Mouse (Mus musculus) B cell, adult 62 days (primary cell): ENCODE results near the gene Tmem107. TPM values are rescaled to one million over a fixed set of nuclear protein-coding genes. Genes with fewer than 3 reads are reported as not detected.

Experiments
- total RNA-seq: library from RNA; stranded (reverse); gene quantifications from 4 replicates; pipeline ENCODE4 v1.2.4, GENCODE M21; 2023

Gene Tmem107
- total RNA-seq: 1.2 to 6.0 TPM (median 4.0 TPM) in 4 replicates

GRCm38 (mm10) chr11:69070590-69071222 lies at the start of gene Tmem107:
TSS of gene Tmem107 (plus strand) at chr11:69070806.

DNA sequence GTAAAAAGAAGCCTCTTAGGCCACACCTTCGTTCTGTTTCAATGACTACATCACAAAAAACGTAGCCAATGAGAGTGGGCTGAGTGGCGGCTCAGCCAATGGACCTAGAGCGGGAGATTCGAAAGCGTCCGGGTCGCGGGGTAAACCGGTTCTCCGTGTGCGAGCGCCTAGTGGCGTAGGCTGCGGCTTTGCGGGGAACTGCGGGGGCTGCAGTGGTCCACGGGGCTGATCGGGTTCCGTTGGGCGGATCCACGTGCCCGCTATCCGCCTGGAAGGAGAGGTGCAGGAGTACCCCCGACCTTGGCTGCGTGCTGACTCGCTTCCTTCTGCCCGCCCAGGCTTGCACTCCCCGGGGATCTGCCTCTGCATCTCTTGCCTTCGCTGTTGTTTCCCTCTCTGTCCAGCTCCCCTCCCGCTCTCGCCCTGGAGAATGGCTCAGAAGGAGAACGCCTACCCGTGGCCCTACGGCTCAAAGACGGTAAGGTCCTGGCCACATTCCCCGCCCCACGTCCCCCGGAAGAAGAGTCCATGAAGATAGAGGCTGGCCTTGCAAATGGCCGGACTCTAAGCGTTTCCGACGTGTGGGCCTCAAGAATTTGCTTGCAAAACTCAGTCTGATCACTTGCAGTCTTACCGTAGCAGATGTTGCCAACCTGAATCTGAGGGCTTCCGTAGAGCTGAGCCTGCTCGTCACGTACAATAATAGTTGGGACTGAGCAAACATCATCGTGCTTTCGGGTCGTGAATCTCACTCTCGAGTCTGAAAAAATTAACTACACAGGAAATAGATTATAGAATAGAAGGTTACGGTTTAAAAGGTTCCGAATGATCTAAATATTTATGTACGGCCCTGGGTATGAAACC lies 24.8 kb upstream of the Tmem107 start, which contains the start of gene Aurkb:
TSS of gene Aurkb (plus strand) at position 117 of the 864 bp plus-strand sequence.

DNA sequence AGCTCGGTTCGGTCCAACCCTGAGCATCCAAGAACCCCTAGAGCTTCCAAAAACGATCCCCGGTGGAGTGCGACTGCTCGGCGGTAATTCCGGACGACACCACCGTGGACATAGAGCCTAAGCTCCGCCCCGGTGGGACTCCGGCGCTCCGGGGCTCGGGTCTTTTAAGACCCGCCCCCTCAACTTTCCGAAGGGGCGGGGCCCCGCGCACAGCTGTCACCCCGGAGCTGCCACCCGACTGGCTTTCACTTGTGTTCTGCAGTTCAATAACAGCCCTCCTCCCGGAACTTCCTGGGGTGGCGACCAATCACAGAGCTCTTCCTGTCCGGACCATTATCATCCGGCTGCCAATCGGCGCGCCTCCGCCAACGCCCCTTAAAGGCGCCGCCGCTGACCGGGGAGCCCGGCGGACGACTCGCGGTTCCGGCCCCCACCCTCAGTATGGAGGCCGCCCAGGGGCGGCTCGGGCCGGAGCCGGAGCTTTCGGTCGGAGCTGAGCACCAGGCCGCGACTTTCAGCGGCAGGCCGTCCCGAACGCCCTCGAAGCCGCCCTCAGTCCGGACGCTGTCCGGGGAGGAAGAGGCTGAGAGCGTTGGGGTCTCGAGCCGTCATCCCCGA lies 11.1 kb upstream of the Tmem107 start, which contains the start of gene Borcs6:
TSS of gene Borcs6 (plus strand) at position 361 of the 618 bp plus-strand sequence.

DNA sequence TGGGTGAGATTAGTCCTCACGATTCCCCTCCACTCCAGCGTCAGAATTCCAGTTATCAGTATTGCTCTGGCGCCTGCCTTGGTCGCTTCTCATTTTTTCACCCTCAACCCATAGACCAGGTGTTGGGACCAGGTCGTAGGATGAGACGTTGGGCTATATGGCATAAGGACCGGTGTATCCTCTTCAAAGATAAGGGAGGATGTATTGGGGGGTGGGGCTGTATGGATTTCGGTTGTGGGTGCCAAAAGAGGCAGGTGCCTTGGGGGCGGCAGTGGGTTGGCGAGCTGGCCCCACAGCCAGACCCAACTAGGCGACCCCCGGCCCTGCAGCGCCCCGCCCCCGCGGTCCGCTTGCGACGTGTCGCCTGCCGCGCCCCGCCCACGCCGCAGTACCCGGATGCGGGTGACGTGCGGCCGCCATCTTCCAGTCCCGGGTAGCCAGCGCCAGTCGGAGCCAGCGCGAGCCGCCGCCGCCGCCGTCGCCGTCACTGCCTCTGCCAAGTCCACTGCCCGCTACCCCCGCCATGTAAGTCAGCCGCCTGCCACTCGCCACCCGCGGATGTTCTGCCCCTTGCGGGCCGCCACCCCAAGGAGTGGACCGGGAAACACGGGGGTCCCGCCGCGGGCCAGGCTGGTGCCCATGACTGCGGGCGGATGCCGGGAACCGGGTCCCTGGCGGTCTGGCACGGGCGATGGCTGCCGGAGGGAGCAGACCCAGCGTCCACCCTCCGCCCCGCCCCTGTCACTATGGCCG lies 17.7 kb downstream of the Tmem107 start, which contains the start of gene Vamp2:
TSS of gene Vamp2 (plus strand) at position 388 of the 753 bp plus-strand sequence.

DNA sequence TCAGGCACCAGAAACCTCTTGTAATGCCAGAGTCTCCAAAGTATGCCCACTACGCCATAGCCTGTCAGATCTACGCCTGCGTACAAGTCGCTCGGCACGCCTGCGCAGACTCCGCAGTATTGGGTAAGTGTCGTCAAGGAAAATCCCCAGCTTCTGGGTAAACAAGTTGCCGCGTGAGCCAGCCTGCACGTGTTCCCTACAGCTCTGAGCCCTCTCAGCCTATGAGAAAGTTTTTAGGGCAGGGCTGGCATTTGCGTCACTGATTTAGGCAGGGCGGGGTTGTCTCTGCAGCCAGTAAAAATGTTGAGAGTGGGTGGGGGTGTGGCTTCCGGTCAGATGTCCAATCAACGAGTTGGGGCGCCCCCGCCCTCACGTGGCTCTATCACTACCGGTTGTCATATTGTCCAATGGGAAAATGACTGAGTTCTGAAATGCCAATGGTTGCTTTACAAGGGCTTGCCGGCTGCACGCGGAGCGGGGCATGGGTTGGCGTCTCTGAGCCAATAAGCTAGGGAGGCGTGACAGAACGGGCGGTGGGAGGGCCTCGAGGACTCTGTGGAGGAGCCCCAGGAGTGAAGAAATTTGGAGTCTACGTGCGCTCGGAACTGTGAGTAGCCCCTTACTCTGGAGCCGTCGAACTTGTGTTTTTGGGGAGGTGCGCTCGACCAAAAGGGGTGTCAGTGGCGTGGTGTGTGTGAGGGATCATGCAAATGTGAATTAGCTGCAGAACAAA lies 24.3 kb downstream of the Tmem107 start, which contains the start of gene Per1:
TSS of gene Per1 (plus strand) at position 521 of the 733 bp plus-strand sequence.

DNA sequence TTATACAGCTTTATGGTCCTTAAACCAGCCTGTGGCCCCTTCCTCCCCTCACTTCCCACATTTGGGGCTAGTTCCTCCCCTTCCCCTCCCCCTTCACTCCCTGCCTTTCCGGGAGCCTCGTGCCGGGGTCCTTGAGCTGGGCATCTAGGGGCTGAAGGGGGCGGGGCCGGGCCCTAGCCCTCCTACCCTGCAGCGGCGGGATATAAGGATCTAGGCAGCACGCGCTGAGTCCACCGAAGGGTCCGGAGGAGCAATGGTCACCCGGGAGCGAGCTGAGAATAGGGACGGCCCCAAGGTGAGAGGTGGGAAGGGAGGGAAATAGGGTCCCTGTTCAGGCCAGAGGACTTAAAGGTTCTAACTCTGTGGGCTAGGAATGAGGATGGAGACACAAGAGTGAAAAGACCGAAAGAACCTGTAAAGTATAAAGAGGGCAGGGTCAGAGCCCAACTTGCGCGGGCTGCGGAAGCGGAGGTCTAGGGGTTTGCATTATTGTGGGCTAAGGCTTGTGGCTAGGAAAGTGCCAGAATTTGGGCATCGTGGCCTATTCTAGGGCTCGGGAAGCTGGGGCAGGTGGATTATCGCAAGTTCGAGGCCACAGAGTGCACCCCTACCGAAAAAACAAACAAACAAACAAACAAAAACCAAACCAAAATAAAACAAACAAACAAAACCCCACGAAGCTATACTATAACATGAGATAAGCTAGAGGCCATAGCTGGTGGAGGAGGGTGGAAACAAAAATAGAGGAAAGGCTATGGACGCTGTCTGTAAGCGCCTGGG lies 49.8 kb downstream of the Tmem107 start, which contains the start of gene Hes7:
TSS of gene Hes7 (plus strand) at position 184 of the 780 bp plus-strand sequence.

GRCm38 (mm10) chr11:69122336-69122951 lies 51.8 kb downstream of the Tmem107 start, which contains the start of gene 9130213A22Rik:
TSS of gene 9130213A22Rik (minus strand) at chr11:69122589.

Other genes with a start within 250 kb of the Tmem107 start
- 70.9 to 74.4 TPM (median 72.4 TPM) in 4 replicates for gene Ndel1, start 198.9 kb upstream of the Tmem107 start, total RNA-seq
- gene Rnf222, start 182.3 kb upstream of the Tmem107 start, total RNA-seq: not detected in 4 replicates
- gene Rpl26, start 169.2 kb upstream of the Tmem107 start, total RNA-seq: 2,247 to 2,456 TPM (median 2,364 TPM) in 4 replicates
- not detected in 4 replicates for gene Odf4, start 143.7 kb upstream of the Tmem107 start, total RNA-seq
- not detected in 4 replicates for gene Arhgef15, start 113.3 kb upstream of the Tmem107 start, total RNA-seq
- 2.0 to 2.9 TPM (median 2.5 TPM) in 4 replicates for gene Slc25a35, start 102.7 kb upstream of the Tmem107 start, total RNA-seq
- 5.4 to 8.6 TPM (median 6.4 TPM) in 4 replicates for gene Rangrf, start 95.6 kb upstream of the Tmem107 start, total RNA-seq
- gene Pfas, start 62.3 kb upstream of the Tmem107 start, total RNA-seq: 25.7 to 31.7 TPM (median 28.4 TPM) in 4 replicates
- 26.3 to 45.3 TPM (median 38.3 TPM) in 4 replicates for gene Ctc1, start 54.9 kb upstream of the Tmem107 start, total RNA-seq
- 5.3 to 6.2 TPM (median 5.8 TPM) in 4 replicates for gene Aurkb, start 25.2 kb upstream of the Tmem107 start, total RNA-seq
- 18.1 to 20.5 TPM (median 19.0 TPM) in 4 replicates for gene Borcs6, start 11.1 kb upstream of the Tmem107 start, total RNA-seq
- 445 to 472 TPM (median 459 TPM) in 4 replicates for gene Vamp2, start 17.7 kb downstream of the Tmem107 start, total RNA-seq
- gene Per1, start 24.4 kb downstream of the Tmem107 start, total RNA-seq: 846 to 879 TPM (median 871 TPM) in 4 replicates
- 0.42 TPM in 1 of 4 replicates, not detected in the others for gene Hes7, start 49.6 kb downstream of the Tmem107 start, total RNA-seq
- not detected in 4 replicates for gene 9130213A22Rik, start 51.8 kb downstream of the Tmem107 start, total RNA-seq
- 1.5 to 3.1 TPM (median 2.2 TPM) in 4 replicates for gene Aloxe3, start 55.1 kb downstream of the Tmem107 start, total RNA-seq
- not detected in 4 replicates for gene Alox12b, start 86.2 kb downstream of the Tmem107 start, total RNA-seq
- not detected in 4 replicates for gene Alox8, start 127.0 kb downstream of the Tmem107 start, total RNA-seq
- gene Gucy2e, start 166.2 kb downstream of the Tmem107 start, total RNA-seq: not detected in 4 replicates